Mouse (Mus musculus) heart, postnatal 36 days (tissue): ENCODE results near the gene Fat1. TPM values are rescaled to one million over a fixed set of nuclear protein-coding genes. Genes with fewer than 3 reads are reported as not detected.
A peak's percentile ranks its signal among the peaks of the same experiment; 100 is the strongest.

Source experiments
- DNase-seq, 2 experiments: peaks; one replicate each; pipeline ENCODE4 v3.0.0; 2021 to 2022
- intact Hi-C: fragments of 180-260 bp; cut with DNase I; formaldehyde crosslinking; loops from one replicate; pipeline ENCODE4 v1.15.1; 2025
- total RNA-seq, 2 experiments: library from RNA; stranded (reverse); gene quantifications; 2 replicates each; pipeline ENCODE4 v1.2.3; 2021

Fat1 gene
- total RNA-seq, 2 experiments from 2014 or later: 14.9 to 19.2 TPM

GRCm38 (mm10) chr8:44960455-44960854 is 25.2 kb downstream of the Fat1 start:
- intact Hi-C loops: loop anchor here (2.0 kb wide), 1 partner anchor 22 kb away; no protein-coding TSS in a partner anchor
- DNase-seq: no peak

- intact Hi-C loops: loop anchor here (2.0 kb wide), 1 partner anchor 22 kb away; no protein-coding TSS in a partner anchor
- DNase-seq: no peak
Observed at GRCm38 (mm10) chr8:44960906-44961305, 25.7 kb downstream of the Fat1 start.

- intact Hi-C loops: loop anchor here (2.0 kb wide), 1 partner anchor 23 kb away; no protein-coding TSS in a partner anchor
- DNase-seq: no peak
Observed at GRCm38 (mm10) chr8:44961492-44961891, 26.2 kb downstream of the Fat1 start.

- intact Hi-C loops: no loop called here
- no peak for DNase-seq
Observed at GRCm38 (mm10) chr8:44962572-44963231, 27.5 kb downstream of the Fat1 start.

- intact Hi-C loops: no loop called here
Observed at GRCm38 (mm10) chr8:44967521-44968039, 32.3 kb downstream of the Fat1 start.

GRCm38 (mm10) chr8:44970093-44970492 is 34.8 kb downstream of the Fat1 start:
- DNase-seq: no peak
- intact Hi-C loops: no loop called here

More at GRCm38 (mm10) chr8:44967521-44968039, 32.3 kb downstream of the Fat1 start:
- no peak for DNase-seq

GRCm38 (mm10) chr8:44971346-44971745 is 36.1 kb downstream of the Fat1 start:
- intact Hi-C loops: no loop called here

GRCm38 (mm10) chr8:44971964-44972363 is 36.7 kb downstream of the Fat1 start:
- DNase-seq: no peak
- intact Hi-C loops: no loop called here

More at GRCm38 (mm10) chr8:44971346-44971745, 36.1 kb downstream of the Fat1 start:
- DNase-seq: no peak

- intact Hi-C loops: no loop called here
- DNase-seq: no peak
Observed at GRCm38 (mm10) chr8:44975113-44975512, 39.9 kb downstream of the Fat1 start.

- DNase-seq: no peak
- intact Hi-C loops: no loop called here
Observed at GRCm38 (mm10) chr8:44975654-44976053, 40.4 kb downstream of the Fat1 start.

GRCm38 (mm10) chr8:44978622-44979021 is 43.4 kb downstream of the Fat1 start:
- intact Hi-C loops: no loop called here
- DNase-seq: no peak

- DNase-seq: no peak
- intact Hi-C loops: no loop called here
Observed at GRCm38 (mm10) chr8:44979245-44979644, 44.0 kb downstream of the Fat1 start.

GRCm38 (mm10) chr8:44980030-44980429 is 44.8 kb downstream of the Fat1 start:
- DNase-seq: peak; percentile 52 to 66
- intact Hi-C loops: loop anchor here (10.0 kb wide), 2 partner anchors 175 to 285 kb away; no protein-coding TSS in a partner anchor

- DNase-seq: no peak
Observed at GRCm38 (mm10) chr8:44985326-44986288, 50.4 kb downstream of the Fat1 start.

GRCm38 (mm10) chr8:44991700-44992487 is 56.6 kb downstream of the Fat1 start:
- DNase-seq: no peak
- intact Hi-C loops: no loop called here

More at GRCm38 (mm10) chr8:44985326-44986288, 50.4 kb downstream of the Fat1 start:
- intact Hi-C loops: loop anchor here (1.0 to 10.0 kb wide), 3 partner anchors 48 to 291 kb away; no protein-coding TSS in a partner anchor

GRCm38 (mm10) chr8:44992664-44993063 is 57.4 kb downstream of the Fat1 start:
- intact Hi-C loops: no loop called here
- no peak for DNase-seq

- intact Hi-C loops: no loop called here
- DNase-seq: no peak
Observed at GRCm38 (mm10) chr8:44993376-44993775, 58.1 kb downstream of the Fat1 start.

- intact Hi-C loops: no loop called here
- no peak for DNase-seq
Observed at GRCm38 (mm10) chr8:44996493-44996892, 61.2 kb downstream of the Fat1 start.

- intact Hi-C loops: no loop called here
- no peak for DNase-seq
Observed at GRCm38 (mm10) chr8:44997321-44997720, 62.1 kb downstream of the Fat1 start.

- intact Hi-C loops: no loop called here
- DNase-seq: no peak
Observed at GRCm38 (mm10) chr8:44997829-44998228, 62.6 kb downstream of the Fat1 start.
